Mouse (Mus musculus) kidney, postnatal 0 days (tissue): ENCODE data around the gene Baz1a. TPM values are rescaled to one million over a fixed set of nuclear protein-coding genes. Genes with fewer than 3 reads are reported as not detected.

Source experiments
- ATAC-seq: fragments of 200-750 bp; cut with Nextera tagmentation; replicated peaks from 2 replicates; pipeline ENCODE4 v1.8.0; 2017; ENCODE audit warnings: low read depth, moderate number of reproducible peaks, moderate TSS enrichment, moderate library complexity; ENCODE audit not compliant: low FRiP score
- DNase-seq: peaks from one replicate; pipeline ENCODE4 v3.0.0-alpha.2; 2016; ENCODE audit warnings: low spot score
- H3K27ac ChIP-seq: fragments of 300-500 bp; sonication (generic); 2 replicates; pipeline ENCODE4 v1.5.1; 2014; ENCODE audit warnings: mild to moderate bottlenecking
- H3K27me3 ChIP-seq: fragments of 300-500 bp; sonication (generic); 2 replicates; pipeline ENCODE4 v1.6.1; 2014; ENCODE audit warnings: low read length, mixed read lengths; ENCODE audit not compliant: insufficient read depth
- H3K36me3 ChIP-seq: fragments of 300-500 bp; sonication (generic); 2 replicates; pipeline ENCODE4 v1.6.1; 2014; ENCODE audit warnings: low read length, mixed read lengths; ENCODE audit not compliant: insufficient read depth
- H3K4me1 ChIP-seq: fragments of 300-500 bp; sonication (generic); replicated peaks from 2 replicates; pipeline ENCODE4 v1.6.1; 2014; ENCODE audit warnings: antibody characterized with exemption, low read length, mixed read lengths; ENCODE audit not compliant: insufficient read depth
- H3K4me2 ChIP-seq: fragments of 300-500 bp; sonication (generic); 2 replicates; pipeline ENCODE4 v1.6.1; 2014; ENCODE audit warnings: mild to moderate bottlenecking, low read length, moderate library complexity, mixed read lengths
- H3K4me3 ChIP-seq: fragments of 300-500 bp; sonication (generic); replicated peaks from 2 replicates; pipeline ENCODE4 v1.5.1; 2014; ENCODE audit warnings: low read depth, low read length
- H3K9ac ChIP-seq: fragments of 300-500 bp; sonication (generic); 2 replicates; pipeline ENCODE4 v1.6.1; 2014; ENCODE audit warnings: low read depth, low read length
- H3K9me3 ChIP-seq: fragments of 300-500 bp; sonication (generic); replicated peaks from 2 replicates; pipeline ENCODE4 v1.6.1; 2016; ENCODE audit warnings: low read length, inconsistent platforms, mixed read lengths
- CTCF ChIP-seq: IDR thresholded peaks from 2 replicates; pipeline ENCODE4 v1.5.1; 2016; ENCODE audit warnings: antibody characterized with exemption, low read depth, mild to moderate bottlenecking, moderate library complexity
- WGBS: fragments of 180-500 bp; shearing (Covaris S2); extraction: QIAGEN DNeasy Blood & Tissue Kit; methylation state at CpG from one replicate; pipeline ENCODE4 v1.1.7; 2014; 5-methylcytosine and 5-hydroxymethylcytosine counted together
- polyA plus RNA-seq: library from polyadenylated mRNA; unstranded; fragments of >200 nt; fragmentation: Nextera tagmentation; extraction: Ambion mirVana; gene quantifications from 2 replicates; pipeline ENCODE4 v1.2.1, GENCODE M21; 2015

The Baz1a gene
- polyA plus RNA-seq, 1 experiment from 2014 or later = 15.5 TPM

GRCm38 (mm10) chr12:55027088-55027487, 12.9 kb upstream of the Baz1a start:
- H3K9ac ChIP-seq = no peak overlapping the region
- H3K4me2 ChIP-seq = no peak overlapping the region
- no peaks in the 10 kb centered on the region for H3K27me3 ChIP-seq
- DNase-seq (no peak), ATAC-seq (no peak)
- TF ChIP-seq CTCF = no peak
- no peaks in the 10 kb centered on the region for H3K4me1 ChIP-seq
- H3K9me3 ChIP-seq = no peaks in the 10 kb centered on the region
- 16% methylated on average over 3 of the region's 3 CpGs for WGBS
- no peak overlapping the region for H3K4me3 ChIP-seq
- H3K36me3 ChIP-seq = no peaks in the 10 kb centered on the region
- H3K27ac ChIP-seq = no peak overlapping the region

- WGBS = 76% methylated on average over 2 of the region's 2 CpGs
- Histone ChIP-seq H3K27me3 (no peaks in the 10 kb centered on the region), H3K9ac (no peak overlapping the region), H3K36me3 (no peaks in the 10 kb centered on the region), H3K4me3 (no peak overlapping the region), H3K27ac (no peak overlapping the region), H3K4me2 (no peak overlapping the region), H3K4me1 (no peaks in the 10 kb centered on the region), H3K9me3 (no peaks in the 10 kb centered on the region)
- no peak for TF ChIP-seq CTCF
- ATAC-seq (no peak), DNase-seq (no peak)
Measured at GRCm38 (mm10) chr12:55023284-55023683, 9.1 kb upstream of the Baz1a start.

- Histone ChIP-seq H3K4me2 (no peak overlapping the region), H3K4me3 (no peak overlapping the region), H3K4me1 (no peaks in the 10 kb centered on the region), H3K9me3 (no peaks in the 10 kb centered on the region), H3K27me3 (no peaks in the 10 kb centered on the region), H3K36me3 (no peaks in the 10 kb centered on the region), H3K27ac (no peak overlapping the region), H3K9ac (no peak overlapping the region)
- ATAC-seq = no peak
- no peak for DNase-seq
- WGBS = 84% methylated on average over 7 of the region's 7 CpGs
- TF ChIP-seq CTCF = no peak
Measured at GRCm38 (mm10) chr12:55019421-55019877, 5.3 kb upstream of the Baz1a start.

- Histone ChIP-seq H3K4me1 (no peaks in the 10 kb centered on the region), H3K36me3 (no peaks in the 10 kb centered on the region), H3K27ac (no peak overlapping the region), H3K9ac (no peak overlapping the region), H3K4me3 (no peak overlapping the region), H3K9me3 (no peaks in the 10 kb centered on the region), H3K27me3 (no peaks in the 10 kb centered on the region), H3K4me2 (no peak overlapping the region)
- no peak for TF ChIP-seq CTCF
- DNase-seq = no peak
- WGBS = 34% methylated on average over 9 of the region's 9 CpGs
- no peak for ATAC-seq
Measured at GRCm38 (mm10) chr12:55017119-55017721, 3.1 kb upstream of the Baz1a start.

- ATAC-seq = no peak
- Histone ChIP-seq H3K4me3 (no peak overlapping the region), H3K9me3 (no peaks in the 10 kb centered on the region), H3K27ac (no peak overlapping the region), H3K4me1 (no peaks in the 10 kb centered on the region), H3K36me3 (no peaks in the 10 kb centered on the region), H3K9ac (no peak overlapping the region), H3K4me2 (no peak overlapping the region), H3K27me3 (no peaks in the 10 kb centered on the region)
- no peak for DNase-seq
- 62% methylated on average over 8 of the region's 8 CpGs for WGBS
- TF ChIP-seq CTCF = no peak
Measured at GRCm38 (mm10) chr12:55016339-55017118, 2.4 kb upstream of the Baz1a start.

- no peak overlapping the region for H3K9ac ChIP-seq
- ATAC-seq = no peak
- no peak overlapping the region for H3K4me2 ChIP-seq
- no peak overlapping the region for H3K27ac ChIP-seq
- no peak for TF ChIP-seq CTCF
- 78% methylated on average over 5 of the region's 5 CpGs for WGBS
- no peaks in the 10 kb centered on the region for H3K36me3 ChIP-seq
- no peaks in the 10 kb centered on the region for H3K9me3 ChIP-seq
- H3K27me3 ChIP-seq = no peaks in the 10 kb centered on the region
- H3K4me1 ChIP-seq = no peaks in the 10 kb centered on the region
- H3K4me3 ChIP-seq = no peak overlapping the region
- no peak for DNase-seq
Measured at GRCm38 (mm10) chr12:55015428-55015827, 1.3 kb upstream of the Baz1a start.
